Mouse (Mus musculus): ENCODE results near the gene a. TPM values are rescaled to one million over a fixed set of nuclear protein-coding genes. Genes with fewer than 3 reads are reported as not detected.

The a gene
- total and polyA plus RNA-seq, 3 experiments: 7.8 to 23.8 (median 10.9) TPM

DNA sequence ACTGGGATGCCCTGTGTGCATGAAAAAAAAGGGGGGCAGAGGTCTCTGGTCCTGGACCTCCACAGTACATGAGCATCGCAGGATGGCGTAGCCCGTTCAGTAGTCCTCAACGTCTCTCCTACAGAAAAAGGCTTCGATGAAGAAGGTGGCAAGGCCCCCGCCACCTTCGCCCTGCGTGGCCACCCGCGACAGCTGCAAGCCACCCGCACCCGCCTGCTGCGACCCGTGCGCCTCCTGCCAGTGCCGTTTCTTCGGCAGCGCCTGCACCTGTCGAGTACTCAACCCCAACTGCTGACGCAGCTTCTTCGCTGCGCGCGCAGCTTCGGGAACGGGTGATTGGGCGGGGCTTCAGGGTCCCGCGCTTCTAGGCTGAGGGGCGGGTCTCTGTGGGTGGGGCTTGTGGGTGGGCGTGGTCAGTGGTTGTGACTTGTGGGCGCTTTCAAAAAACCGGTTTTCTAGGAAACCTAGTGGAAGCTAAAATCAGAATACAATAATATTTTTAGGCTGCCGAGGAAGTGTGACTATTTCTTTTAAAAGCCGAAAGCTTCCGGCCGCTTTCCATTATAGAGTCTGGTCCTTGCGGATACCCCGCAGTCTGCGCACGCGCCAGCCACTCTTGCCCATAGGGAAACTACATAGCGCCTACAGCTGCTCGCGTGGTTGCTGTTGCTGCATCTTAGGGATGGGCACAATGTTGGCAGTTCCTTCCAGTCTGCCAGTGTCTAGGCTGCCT is 259.5 kb downstream of the a start (continued):
- peak; percentile 17; the same call in 1 of the 2 replicates for TF ChIP-seq ETS1 (conservative IDR thresholded peaks at IDR 0.05; ENCODE audit: low read depth, low read length)
- TF ChIP-seq MEF2A (IDR thresholded peaks at IDR 0.05; ENCODE audit: borderline replicate concordance, low read depth, low read length): peak; percentile 80
- no peak for TF ChIP-seq ZC3H11A (IDR thresholded peaks at IDR 0.05; ENCODE audit: low read depth, low read length)
- peak; percentile 38; the same call in 1 of the 2 replicates for TF ChIP-seq MYC (IDR thresholded peaks at IDR 0.05; ENCODE audit: low read depth, low read length)
- no peak; the same call in 1 of the 2 replicates for TF ChIP-seq RAD21 (IDR thresholded peaks at IDR 0.05; ENCODE audit: low read depth, low read length)
- no peak for TF ChIP-seq ZKSCAN1 (IDR thresholded peaks at IDR 0.05; ENCODE audit: borderline replicate concordance, low read depth, low read length)
- peak; percentile 98 for TF ChIP-seq ZMIZ1 (IDR thresholded peaks at IDR 0.05; ENCODE audit: low read depth, low read length)
- TF ChIP-seq NRF1 (IDR thresholded peaks at IDR 0.05; ENCODE audit: low read depth, low read length): peak; percentile 82
- no peak for TF ChIP-seq CHD2 (IDR thresholded peaks at IDR 0.05; ENCODE audit: low read length)
- no peak; the same call in 1 of the 2 replicates for TF ChIP-seq IRF4 (IDR thresholded peaks at IDR 0.05; ENCODE audit: low read depth, low read length)
- no peak for TF ChIP-seq USF2 (conservative IDR thresholded peaks at IDR 0.05; ENCODE audit: low read depth, low read length)
- TF ChIP-seq ELF1 (IDR thresholded peaks at IDR 0.05; ENCODE audit: low read depth, low read length): peak; percentile 36; the same call in 1 of the 2 replicates
- no peak for TF ChIP-seq JUN (IDR thresholded peaks at IDR 0.05; ENCODE audit: insufficient read depth, low read depth, low read length)

- Histone ChIP-seq H3K9me3 (replicated peaks; ENCODE audit: low read length) (no peaks in the 10 kb centered on the region), H3K36me3 (replicated peaks in 1 of 2; ENCODE audit: control insufficient read depth in 1 of 2, insufficient read depth in 1 of 2, low read length in 1 of 2) (peaks cover 2 to 39% of the 10 kb centered on the region in 2 experiments), H3K9ac (ENCODE audit: insufficient read depth, low read depth) (peak overlapping the region; percentile 80; the same call in 1 of the 2 replicates), H3K27ac (ENCODE audit: insufficient read depth, low read depth) (no peak overlapping the region), H3K4me2 (ENCODE audit: insufficient read depth, low read depth, poor library complexity, severe bottlenecking) (peak overlapping the region; percentile 61), H3K4me1 (ENCODE audit: control insufficient read depth in 1 of 2, insufficient read depth in 2 of 2) (peaks cover 4 to 41% of the 10 kb centered on the region in 2 experiments), H3K4me3 (replicated peaks in 1 of 3; ENCODE audit: low read depth in 2 of 3, low read length in 2 of 3, poor library complexity in 1 of 3) (no peak overlapping the region), H3K27me3 (replicated peaks) (no peaks in the 10 kb centered on the region), H3K79me2 (replicated peaks; ENCODE audit: control insufficient read depth, extremely low read depth, insufficient read depth, poor library complexity, severe bottlenecking) (peaks cover 15% of the 10 kb centered on the region)
- dilution Hi-C loops (cut with MboI; ENCODE audit: extremely low pct_ligation_motif_present, extremely low pct_unique_long_range_greater_than_20kb, low sequenced_read_pairs): no loop called here
- no peak for TF ChIP-seq TBP (conservative IDR thresholded peaks at IDR 0.05; ENCODE audit: low read depth, low read length)
- no peak for TF ChIP-seq E2F4 (IDR thresholded peaks at IDR 0.05; ENCODE audit: insufficient replicate concordance, low read depth, low read length)
- no peak for TF ChIP-seq POLR2A (IDR thresholded peaks at IDR 0.05; ENCODE audit: low read depth, low read length)
- TF ChIP-seq SMC3 (IDR thresholded peaks at IDR 0.05; ENCODE audit: low read depth, low read length): no peak
- TF ChIP-seq JUND (conservative IDR thresholded peaks at IDR 0.05; ENCODE audit: low read depth, low read length): no peak
- TF ChIP-seq CHD2 (IDR thresholded peaks at IDR 0.05; ENCODE audit: low read length): 0 out of 2 replicates have a peak, but pooled peaks have one; percentile 17
- DNase-seq (ENCODE audit: extremely low read depth): no peak
- in situ Hi-C loops (cut with MboI; ENCODE audit: low pct_ligation_motif_present, low pct_unique_long_range_greater_than_20kb, low sequenced_read_pairs): no loop called here
Measured at GRCm38 (mm10) chr2:155051622-155052351, 260.6 kb downstream of the a start.

Data from CH12.LX (cell line).